Mouse (Mus musculus) ES-E14 (cell line): ENCODE results near the gene Impad1.

Experiments
- CHD2 ChIP-seq: IDR thresholded peaks from 2 replicates; pipeline ENCODE4 v1.6.1; 2014; ENCODE audit warnings: mild to moderate bottlenecking, low read depth, low read length, inconsistent platforms
- ZNF384 ChIP-seq: IDR thresholded peaks from 2 replicates; pipeline ENCODE4 v1.6.1; 2012; ENCODE audit warnings: low read depth, low read length, inconsistent platforms

GRCm38 (mm10) chr4:4771523-4772114, 21.5 kb downstream of the Impad1 start:
- TF ChIP-seq CHD2: no peak
- no peak for TF ChIP-seq ZNF384
